ENCODE assay signal across 8 mouse cellular contexts in the genomic region with DNA sequence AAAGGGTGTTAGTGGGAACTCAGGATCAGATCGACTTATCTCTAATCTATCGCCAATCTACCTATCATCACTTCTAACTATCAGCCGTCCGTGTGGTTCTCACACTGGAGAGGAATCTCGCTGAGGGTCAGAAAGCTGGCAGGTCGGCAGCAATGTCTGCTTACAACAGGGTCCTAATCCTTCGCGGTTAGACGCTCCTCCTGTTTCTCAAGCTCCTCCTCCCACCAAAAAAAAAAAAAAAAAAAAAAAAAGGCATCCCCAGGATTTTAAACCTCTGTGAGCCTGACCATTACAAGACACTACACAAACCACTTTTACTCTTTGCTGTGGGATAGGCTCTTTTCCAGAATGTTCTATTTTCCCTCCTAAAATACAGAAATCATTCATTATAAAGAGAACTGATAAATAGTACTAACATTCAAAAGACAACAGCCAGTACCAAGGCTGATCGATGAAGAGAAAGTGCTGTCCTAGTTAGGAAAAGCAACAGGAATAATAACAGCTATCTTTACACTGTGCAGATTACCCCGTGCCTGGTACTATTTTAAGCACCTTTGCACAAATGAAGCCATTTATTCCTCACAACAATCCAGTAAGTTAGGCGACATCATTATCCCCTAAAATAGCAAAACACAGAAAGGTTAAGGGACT. TPM values are rescaled to one million over a fixed set of nuclear protein-coding genes. Genes with fewer than 3 reads are reported as not detected.
DNase-seq lines count a peak whose midpoint lies in the region; ATAC-seq and TF ChIP-seq lines count a peak whose summit lies in the region.

No protein-coding gene starts in this region.

- TF ChIP-seq CTCF in C2C12 (IDR thresholded peaks at IDR 0.05; ENCODE audit: control insufficient read depth, insufficient read depth, insufficient read length), result no peak

- 14% methylated on average over 12 of the region's 12 CpGs for WGBS in limb, embryonic 13.5 days
- WGBS in stomach, embryonic 14.5 days, result 8% methylated on average over 12 of the region's 12 CpGs

- peak overlapping the region; percentile 95 for H3ac ChIP-seq in C2C12 (ENCODE audit: control insufficient read depth, insufficient read length, low read depth)

- H3K4me1 ChIP-seq in erythroblast, embryonic 14.5 days (ENCODE audit: control insufficient read depth), result peaks cover 27% of the 10 kb centered on the region
- peaks cover 11% of the 10 kb centered on the region for H3K4me1 ChIP-seq in limb, embryonic 13.5 days
- no peaks in the 10 kb centered on the region for H3K4me1 ChIP-seq in stomach, embryonic 14.5 days (ENCODE audit: control insufficient read depth, insufficient read depth, low read length)

- H3K27me3 ChIP-seq in C2C12 (ENCODE audit: control insufficient read depth, insufficient read depth, insufficient read length), result no peaks in the 10 kb centered on the region
- H3K27me3 ChIP-seq in erythroblast, embryonic 14.5 days (ENCODE audit: control insufficient read depth), result no peaks in the 10 kb centered on the region
- no peaks in the 10 kb centered on the region for H3K27me3 ChIP-seq in limb, embryonic 13.5 days
- H3K27me3 ChIP-seq in stomach, embryonic 14.5 days (ENCODE audit: control insufficient read depth, insufficient read depth, low read length), result no peaks in the 10 kb centered on the region

- H3K4me3 ChIP-seq in C2C12 (ENCODE audit: insufficient read depth, poor library complexity, severe bottlenecking), result peak overlapping the region; percentile 65
- H3K4me3 ChIP-seq in erythroblast, embryonic 14.5 days (replicated peaks), result peak overlapping the region; percentile 82
- peak overlapping the region; percentile 80 for H3K4me3 ChIP-seq in limb, embryonic 13.5 days
- H3K4me3 ChIP-seq in stomach, embryonic 14.5 days (ENCODE audit: low read depth, low read length), result peak overlapping the region; percentile 71

- peaks cover 20% of the 10 kb centered on the region for H3K36me3 ChIP-seq in C2C12 (ENCODE audit: control insufficient read depth, insufficient read depth)
- H3K36me3 ChIP-seq in erythroblast, embryonic 14.5 days (ENCODE audit: control insufficient read depth), result peaks cover 45% of the 10 kb centered on the region
- peaks cover 24% of the 10 kb centered on the region for H3K36me3 ChIP-seq in limb, embryonic 13.5 days
- peaks cover 14% of the 10 kb centered on the region; the same call in 1 of the 2 replicates for H3K36me3 ChIP-seq in stomach, embryonic 14.5 days (ENCODE audit: control insufficient read depth, insufficient read depth, low read length)

- peaks cover 24% of the 10 kb centered on the region for H3K79me3 ChIP-seq in C2C12 (ENCODE audit: low read depth)

- H3K79me2 ChIP-seq in C2C12 (ENCODE audit: control insufficient read depth, insufficient read depth), result peaks cover 37% of the 10 kb centered on the region

- ATAC-seq in limb, embryonic 13.5 days (ENCODE audit: low FRiP score, low read depth), result peak; percentile 24; the same call in 1 of the 2 replicates
- peak; percentile 50; the same call in 1 of the 2 replicates for ATAC-seq in stomach, embryonic 14.5 days (ENCODE audit: insufficient number of reproducible peaks, insufficient read depth, low FRiP score, low read depth)

- H3K4me2 ChIP-seq in limb, embryonic 13.5 days (replicated peaks), result peak overlapping the region; percentile 72
- H3K4me2 ChIP-seq in stomach, embryonic 14.5 days (replicated peaks; ENCODE audit: low read depth, low read length), result peak overlapping the region; percentile 55

- 0 out of 2 replicates have a peak overlapping the region, but pooled peaks have one; percentile 58 for H3K27ac ChIP-seq in limb, embryonic 13.5 days
- H3K27ac ChIP-seq in stomach, embryonic 14.5 days (ENCODE audit: low read length), result peak overlapping the region; percentile 68; the same call in 1 of the 2 replicates

- DNase-seq in embryo, embryonic 10 days (ENCODE audit: low spot score), result peak; percentile 40
- no peak for DNase-seq in embryo, embryonic 9.5 days (ENCODE audit: extremely low spot score)
- DNase-seq in thymus, postnatal 36 days, result no peak
- DNase-seq in layer of hippocampus, adult 11-12 months (ENCODE audit: low spot score), result no peak

- peak overlapping the region; percentile 92 for H3K9ac ChIP-seq in limb, embryonic 13.5 days
- H3K9ac ChIP-seq in stomach, embryonic 14.5 days (replicated peaks; ENCODE audit: low read depth, low read length), result peak overlapping the region; percentile 56

- no peaks in the 10 kb centered on the region for H3K9me3 ChIP-seq in erythroblast, embryonic 14.5 days (ENCODE audit: control insufficient read depth, low read length)
- no peaks in the 10 kb centered on the region for H3K9me3 ChIP-seq in limb, embryonic 13.5 days
- H3K9me3 ChIP-seq in stomach, embryonic 14.5 days (ENCODE audit: control insufficient read depth, low read depth, low read length), result no peaks in the 10 kb centered on the region

TF ChIP-seq in C2C12, 6 proteins besides CTCF, POLR2A, EP300 and RAD21:
- TF ChIP-seq MYOG (IDR thresholded peaks at IDR 0.05; ENCODE audit: control insufficient read depth, extremely low read depth, insufficient read length), result no peak
- TF ChIP-seq CEBPB (IDR thresholded peaks at IDR 0.05; ENCODE audit: low read depth), result no peak
- TF ChIP-seq FOSL1 (IDR thresholded peaks at IDR 0.05; ENCODE audit: insufficient read depth, low read length, poor library complexity, severe bottlenecking), result no peak
- no peak for TF ChIP-seq MYOD1 (IDR thresholded peaks at IDR 0.05; ENCODE audit: control insufficient read depth, insufficient read length, low read depth)
- no peak for TF ChIP-seq USF1 (IDR thresholded peaks at IDR 0.05; ENCODE audit: low read depth)
- TF ChIP-seq MAX (IDR thresholded peaks at IDR 0.05), result no peak

RNA-seq across cellular contexts. Expression of gene Zkscan3, which starts 0.8 kb away (rescaled TPM):
- 10.2 TPM for polyA plus RNA-seq in C2C12 (2012; fragmentation: generic; extraction: Trizol)
- polyA plus RNA-seq in erythroblast, embryonic 14.5 days (2012), result 0.69 and 0.93 TPM in 2 replicates
- 101 and 105 TPM in 2 replicates for polyA plus RNA-seq in limb, embryonic 13.5 days (2015; fragmentation: Nextera tagmentation; extraction: Ambion mirVana)
- 81.3 and 85.7 TPM in 2 replicates for polyA plus RNA-seq in stomach, embryonic 14.5 days (2014; fragmentation: Nextera tagmentation; extraction: Ambion mirVana)

RNA-seq across cellular contexts. Expression of gene Pgbd1, which starts 39.1 kb away (rescaled TPM):
- polyA plus RNA-seq in C2C12 (2012; fragmentation: generic; extraction: Trizol), result 0.20 TPM
- 0.04 and 0.05 TPM in 2 replicates for polyA plus RNA-seq in erythroblast, embryonic 14.5 days (2012)
- 3.5 and 3.7 TPM in 2 replicates for polyA plus RNA-seq in limb, embryonic 13.5 days (2015; fragmentation: Nextera tagmentation; extraction: Ambion mirVana)
- 2.3 and 3.1 TPM in 2 replicates for polyA plus RNA-seq in stomach, embryonic 14.5 days (2014; fragmentation: Nextera tagmentation; extraction: Ambion mirVana)

RNA-seq across cellular contexts. Expression of gene Zscan12, which starts 39.1 kb away (rescaled TPM):
- 3.1 TPM for polyA plus RNA-seq in C2C12 (2012; fragmentation: generic; extraction: Trizol)
- polyA plus RNA-seq in erythroblast, embryonic 14.5 days (2012), result 0.04 and 0.09 TPM in 2 replicates
- 14.6 and 15.3 TPM in 2 replicates for polyA plus RNA-seq in limb, embryonic 13.5 days (2015; fragmentation: Nextera tagmentation; extraction: Ambion mirVana)
- polyA plus RNA-seq in stomach, embryonic 14.5 days (2014; fragmentation: Nextera tagmentation; extraction: Ambion mirVana), result 11.5 and 12.3 TPM in 2 replicates

RNA-seq across cellular contexts. Expression of gene Zscan26, which starts 51.8 kb away (rescaled TPM):
- 3.5 TPM for polyA plus RNA-seq in C2C12 (2012; fragmentation: generic; extraction: Trizol)
- 0.08 and 0.09 TPM in 2 replicates for polyA plus RNA-seq in erythroblast, embryonic 14.5 days (2012)
- 37.8 and 37.9 TPM in 2 replicates for polyA plus RNA-seq in limb, embryonic 13.5 days (2015; fragmentation: Nextera tagmentation; extraction: Ambion mirVana)
- polyA plus RNA-seq in stomach, embryonic 14.5 days (2014; fragmentation: Nextera tagmentation; extraction: Ambion mirVana), result 32.6 and 35.8 TPM in 2 replicates

RNA-seq across cellular contexts. Expression of gene Olfr1367, which starts 55.1 kb away (rescaled TPM):
- polyA plus RNA-seq in C2C12 (2012; fragmentation: generic; extraction: Trizol), result not detected
- not detected in 2 replicates for polyA plus RNA-seq in erythroblast, embryonic 14.5 days (2012)
- not detected in 2 replicates for polyA plus RNA-seq in limb, embryonic 13.5 days (2015; fragmentation: Nextera tagmentation; extraction: Ambion mirVana)
- not detected in 2 replicates for polyA plus RNA-seq in stomach, embryonic 14.5 days (2014; fragmentation: Nextera tagmentation; extraction: Ambion mirVana)
